Mouse (Mus musculus) kidney, postnatal 0 days (tissue): ENCODE results near the gene Bag2. TPM values are rescaled to one million over a fixed set of nuclear protein-coding genes. Genes with fewer than 3 reads are reported as not detected.

Experiments
- ATAC-seq: fragments of 200-750 bp; cut with Nextera tagmentation; replicated peaks from 2 replicates; pipeline ENCODE4 v1.8.0; 2017; ENCODE audit warnings: low read depth, moderate number of reproducible peaks, moderate TSS enrichment, moderate library complexity; ENCODE audit not compliant: low FRiP score
- DNase-seq: peaks from one replicate; pipeline ENCODE4 v3.0.0-alpha.2; 2016; ENCODE audit warnings: low spot score
- H3K27ac ChIP-seq: fragments of 300-500 bp; sonication (generic); 2 replicates; pipeline ENCODE4 v1.5.1; 2014; ENCODE audit warnings: mild to moderate bottlenecking
- H3K27me3 ChIP-seq: fragments of 300-500 bp; sonication (generic); 2 replicates; pipeline ENCODE4 v1.6.1; 2014; ENCODE audit warnings: low read length, mixed read lengths; ENCODE audit not compliant: insufficient read depth
- H3K36me3 ChIP-seq: fragments of 300-500 bp; sonication (generic); 2 replicates; pipeline ENCODE4 v1.6.1; 2014; ENCODE audit warnings: low read length, mixed read lengths; ENCODE audit not compliant: insufficient read depth
- H3K4me1 ChIP-seq: fragments of 300-500 bp; sonication (generic); replicated peaks from 2 replicates; pipeline ENCODE4 v1.6.1; 2014; ENCODE audit warnings: antibody characterized with exemption, low read length, mixed read lengths; ENCODE audit not compliant: insufficient read depth
- H3K4me2 ChIP-seq: fragments of 300-500 bp; sonication (generic); 2 replicates; pipeline ENCODE4 v1.6.1; 2014; ENCODE audit warnings: mild to moderate bottlenecking, low read length, moderate library complexity, mixed read lengths
- H3K4me3 ChIP-seq: fragments of 300-500 bp; sonication (generic); replicated peaks from 2 replicates; pipeline ENCODE4 v1.5.1; 2014; ENCODE audit warnings: low read depth, low read length
- H3K9ac ChIP-seq: fragments of 300-500 bp; sonication (generic); 2 replicates; pipeline ENCODE4 v1.6.1; 2014; ENCODE audit warnings: low read depth, low read length
- H3K9me3 ChIP-seq: fragments of 300-500 bp; sonication (generic); replicated peaks from 2 replicates; pipeline ENCODE4 v1.6.1; 2016; ENCODE audit warnings: low read length, inconsistent platforms, mixed read lengths
- CTCF ChIP-seq: IDR thresholded peaks from 2 replicates; pipeline ENCODE4 v1.5.1; 2016; ENCODE audit warnings: antibody characterized with exemption, low read depth, mild to moderate bottlenecking, moderate library complexity
- WGBS: fragments of 180-500 bp; shearing (Covaris S2); extraction: QIAGEN DNeasy Blood & Tissue Kit; methylation state at CpG from one replicate; pipeline ENCODE4 v1.1.7; 2014; 5-methylcytosine and 5-hydroxymethylcytosine counted together
- polyA plus RNA-seq: library from polyadenylated mRNA; unstranded; fragments of >200 nt; fragmentation: Nextera tagmentation; extraction: Ambion mirVana; gene quantifications from 2 replicates; pipeline ENCODE4 v1.2.1, GENCODE M21; 2015

The Bag2 gene
- polyA plus RNA-seq, 1 experiment from 2014 or later = 76.9 TPM

- Histone ChIP-seq H3K36me3 (no peaks in the 10 kb centered on the region), H3K27me3 (no peaks in the 10 kb centered on the region), H3K4me1 (no peaks in the 10 kb centered on the region), H3K4me3 (no peak overlapping the region), H3K9ac (no peak overlapping the region), H3K27ac (no peak overlapping the region), H3K4me2 (no peak overlapping the region), H3K9me3 (no peaks in the 10 kb centered on the region)
- DNase-seq = peak; percentile 62
- WGBS = 3% methylated on average over 10 of the region's 10 CpGs
- no peak for TF ChIP-seq CTCF
- ATAC-seq = no peak
Measured at GRCm38 (mm10) chr1:33714796-33715195, 42.8 kb downstream of the Bag2 start.

- no peak for DNase-seq
- no peak for TF ChIP-seq CTCF
- no peak for ATAC-seq
Measured at GRCm38 (mm10) chr1:33712026-33712425, 45.6 kb downstream of the Bag2 start.

GRCm38 (mm10) chr1:33709615-33710014, 48.0 kb downstream of the Bag2 start:
- H3K27me3 ChIP-seq = no peaks in the 10 kb centered on the region
- H3K27ac ChIP-seq = no peak overlapping the region
- H3K9ac ChIP-seq = no peak overlapping the region
- ATAC-seq (no peak), DNase-seq (no peak)
- no peak for TF ChIP-seq CTCF
- 57% methylated on average over 2 of the region's 2 CpGs for WGBS
- H3K4me3 ChIP-seq = no peak overlapping the region
- no peak overlapping the region for H3K4me2 ChIP-seq
- H3K36me3 ChIP-seq = no peaks in the 10 kb centered on the region
- H3K9me3 ChIP-seq = no peaks in the 10 kb centered on the region
- no peaks in the 10 kb centered on the region for H3K4me1 ChIP-seq

More at GRCm38 (mm10) chr1:33712026-33712425, 45.6 kb downstream of the Bag2 start:
- Histone ChIP-seq H3K36me3 (no peaks in the 10 kb centered on the region), H3K4me1 (no peaks in the 10 kb centered on the region), H3K9ac (no peak overlapping the region), H3K27ac (no peak overlapping the region), H3K9me3 (no peaks in the 10 kb centered on the region), H3K4me2 (no peak overlapping the region), H3K27me3 (no peaks in the 10 kb centered on the region), H3K4me3 (no peak overlapping the region)
- 90% methylated on average over 5 of the region's 5 CpGs for WGBS

GRCm38 (mm10) chr1:33701244-33701643, 56.4 kb downstream of the Bag2 start:
- ATAC-seq = no peak
- TF ChIP-seq CTCF = no peak
- WGBS = 93% methylated on average over 3 of the region's 3 CpGs

GRCm38 (mm10) chr1:33696016-33696415, 61.6 kb downstream of the Bag2 start:
- Histone ChIP-seq H3K4me3 (no peak overlapping the region), H3K4me2 (no peak overlapping the region), H3K36me3 (no peaks in the 10 kb centered on the region), H3K9ac (no peak overlapping the region), H3K4me1 (no peaks in the 10 kb centered on the region), H3K9me3 (no peaks in the 10 kb centered on the region), H3K27me3 (no peaks in the 10 kb centered on the region), H3K27ac (no peak overlapping the region)
- WGBS = 80% methylated on average over 2 of the region's 2 CpGs
- DNase-seq (no peak), ATAC-seq (no peak)
- no peak for TF ChIP-seq CTCF

More at GRCm38 (mm10) chr1:33701244-33701643, 56.4 kb downstream of the Bag2 start:
- Histone ChIP-seq H3K27me3 (no peaks in the 10 kb centered on the region), H3K9ac (no peak overlapping the region), H3K4me1 (no peaks in the 10 kb centered on the region), H3K27ac (no peak overlapping the region), H3K36me3 (no peaks in the 10 kb centered on the region), H3K4me2 (no peak overlapping the region), H3K9me3 (no peaks in the 10 kb centered on the region), H3K4me3 (no peak overlapping the region)
- no peak for DNase-seq

Other genes with a start within 250 kb of the Bag2 start
- gene Prim2, start 88.0 kb downstream of the Bag2 start, polyA plus RNA-seq = 16.1 and 21.1 TPM in 2 replicates
- gene Rab23, start 37.9 kb downstream of the Bag2 start, polyA plus RNA-seq = 17.9 and 18.4 TPM in 2 replicates
- 15.5 and 16.2 TPM in 2 replicates for gene Zfp451, start 56.8 kb upstream of the Bag2 start, polyA plus RNA-seq
- 0.32 and 0.33 TPM in 2 replicates for gene Bend6, start 150.0 kb upstream of the Bag2 start, polyA plus RNA-seq
- 22.4 and 24.0 TPM in 2 replicates for gene Dst, start 150.4 kb upstream of the Bag2 start, polyA plus RNA-seq